Mouse (Mus musculus): ENCODE results near the gene Slc44a2.

The Slc44a2 gene

GRCm38 (mm10) chr9:21369080-21369479 lies 48.6 kb downstream of the Slc44a2 start:
- in situ Hi-C loops (cut with MboI; ENCODE audit: low sequenced_read_pairs) = no loop called here

- in situ Hi-C loops (cut with MboI; ENCODE audit: low sequenced_read_pairs) = no loop called here
Measured at GRCm38 (mm10) chr9:21370876-21371275, 50.4 kb downstream of the Slc44a2 start.

GRCm38 (mm10) chr9:21372508-21372907 lies 52.0 kb downstream of the Slc44a2 start:
- in situ Hi-C loops (cut with MboI; ENCODE audit: low sequenced_read_pairs) = no loop called here

- in situ Hi-C loops (cut with MboI; ENCODE audit: low sequenced_read_pairs) = no loop called here
Measured at GRCm38 (mm10) chr9:21379195-21379594, 58.7 kb downstream of the Slc44a2 start.

- in situ Hi-C loops (cut with MboI; ENCODE audit: low sequenced_read_pairs) = no loop called here
Measured at GRCm38 (mm10) chr9:21380868-21381267, 60.4 kb downstream of the Slc44a2 start.

- in situ Hi-C loops (cut with MboI; ENCODE audit: low sequenced_read_pairs) = no loop called here
Measured at GRCm38 (mm10) chr9:21383966-21384365, 63.5 kb downstream of the Slc44a2 start.

- in situ Hi-C loops (cut with MboI; ENCODE audit: low sequenced_read_pairs) = no loop called here
Measured at GRCm38 (mm10) chr9:21392646-21393175, 72.2 kb downstream of the Slc44a2 start.

- in situ Hi-C loops (cut with MboI; ENCODE audit: low sequenced_read_pairs) = no loop called here
Measured at GRCm38 (mm10) chr9:21395692-21396091, 75.2 kb downstream of the Slc44a2 start.

GRCm38 (mm10) chr9:21397170-21397569 lies 76.7 kb downstream of the Slc44a2 start:
- in situ Hi-C loops (cut with MboI; ENCODE audit: low sequenced_read_pairs) = no loop called here

GRCm38 (mm10) chr9:21401042-21401441 lies 80.5 kb downstream of the Slc44a2 start:
- in situ Hi-C loops (cut with MboI; ENCODE audit: low sequenced_read_pairs) = no loop called here

GRCm38 (mm10) chr9:21402764-21403253 lies 82.3 kb downstream of the Slc44a2 start:
- in situ Hi-C loops (cut with MboI; ENCODE audit: low sequenced_read_pairs) = no loop called here

- in situ Hi-C loops (cut with MboI; ENCODE audit: low sequenced_read_pairs) = no loop called here
Measured at GRCm38 (mm10) chr9:21403745-21404144, 83.2 kb downstream of the Slc44a2 start.

All from CH12F3 (cell line).